Mouse (Mus musculus) heart, adult 2 months (tissue): ENCODE results near the gene Notch1.

ENCODE experiments used
- CTCF ChIP-seq: fragments of 200-600 bp; IDR thresholded peaks from 2 replicates; pipeline ENCODE4 v1.8.1; 2022; ENCODE audit warnings: antibody characterized with exemption, mild to moderate bottlenecking, moderate library complexity
- EP300 ChIP-seq: fragments of 200-500 bp; IDR thresholded peaks from 2 replicates; pipeline ENCODE4 v1.6.1; 2011; ENCODE audit warnings: low read depth, low read length, control low read depth; ENCODE audit not compliant: insufficient read depth
- POLR2A ChIP-seq: fragments of 200-500 bp; IDR thresholded peaks from 2 replicates; pipeline ENCODE4 v1.6.1; 2011; ENCODE audit warnings: mild to moderate bottlenecking, low read depth, low read length, control low read depth; ENCODE audit not compliant: insufficient read depth

GRCm38 (mm10) chr2:26534616-26535015 is 18.2 kb upstream of the Notch1 start:
- TF ChIP-seq CTCF (no peak), POLR2A (no peak), EP300 (no peak)
